Mouse (Mus musculus): ENCODE data around the gene Nt5m.
A peak's percentile ranks its signal among the peaks of the same experiment; 100 is the strongest.
"Not testable (repeated sequence)": the region's sequence is repeated elsewhere in the genome, so short reads cannot be mapped to it uniquely, and the experiment has no call there.

The Nt5m gene

GRCm38 (mm10) chr11:59839008-59839458 is at the start of gene Nt5m:
TSS of gene Nt5m (plus strand) at chr11:59839447.
- DNase-seq (ENCODE audit: low read depth, low spot score): peak; percentile 98

GRCm38 (mm10) chr11:59793390-59793789 is 45.9 kb upstream of the Nt5m start:
- DNase-seq (ENCODE audit: low read depth, low spot score): no peak

- no peak for DNase-seq (ENCODE audit: low read depth, low spot score)
Observed at GRCm38 (mm10) chr11:59800412-59800811, 38.8 kb upstream of the Nt5m start.

GRCm38 (mm10) chr11:59801881-59802280 is 37.4 kb upstream of the Nt5m start:
- DNase-seq (ENCODE audit: low read depth, low spot score): peak; percentile 52

GRCm38 (mm10) chr11:59803516-59803915 is 35.7 kb upstream of the Nt5m start:
- no peak for DNase-seq (ENCODE audit: low read depth, low spot score)

- peak; percentile 77 for DNase-seq (ENCODE audit: low read depth, low spot score)
Observed at GRCm38 (mm10) chr11:59804409-59805110, 34.7 kb upstream of the Nt5m start.

GRCm38 (mm10) chr11:59805256-59805655 is 34.0 kb upstream of the Nt5m start:
- DNase-seq (ENCODE audit: low read depth, low spot score): no peak

- DNase-seq (ENCODE audit: low read depth, low spot score): no peak
Observed at GRCm38 (mm10) chr11:59805656-59806055, 33.6 kb upstream of the Nt5m start.

- DNase-seq (ENCODE audit: low read depth, low spot score): peak; percentile 60
Observed at GRCm38 (mm10) chr11:59808170-59808960, 30.9 kb upstream of the Nt5m start.

GRCm38 (mm10) chr11:59809071-59809669 is 30.1 kb upstream of the Nt5m start:
- DNase-seq (ENCODE audit: low read depth, low spot score): peak; percentile 55

GRCm38 (mm10) chr11:59809670-59810474 is 29.4 kb upstream of the Nt5m start, which contains the start of gene Flcn:
TSS of gene Flcn (minus strand) at chr11:59810016.
- DNase-seq (ENCODE audit: low read depth, low spot score): peak; percentile 97

- no peak for DNase-seq (ENCODE audit: low read depth, low spot score)
Observed at GRCm38 (mm10) chr11:59810480-59811158, 28.6 kb upstream of the Nt5m start.

GRCm38 (mm10) chr11:59811211-59811610 is 28.0 kb upstream of the Nt5m start:
- DNase-seq (ENCODE audit: low read depth, low spot score): no peak

GRCm38 (mm10) chr11:59813276-59813675 is 26.0 kb upstream of the Nt5m start:
- no peak for DNase-seq (ENCODE audit: low read depth, low spot score)

GRCm38 (mm10) chr11:59814311-59814710 is 24.9 kb upstream of the Nt5m start:
- DNase-seq (ENCODE audit: low read depth, low spot score): no peak

GRCm38 (mm10) chr11:59814936-59815335 is 24.3 kb upstream of the Nt5m start:
- DNase-seq (ENCODE audit: low read depth, low spot score): no peak

GRCm38 (mm10) chr11:59815482-59816065 is 23.7 kb upstream of the Nt5m start:
- no peak for DNase-seq (ENCODE audit: low read depth, low spot score)

GRCm38 (mm10) chr11:59817916-59818315 is 21.3 kb upstream of the Nt5m start:
- DNase-seq (ENCODE audit: low read depth, low spot score): no peak

- no peak for DNase-seq (ENCODE audit: low read depth, low spot score)
Observed at GRCm38 (mm10) chr11:59821625-59822024, 17.6 kb upstream of the Nt5m start.

GRCm38 (mm10) chr11:59837789-59838188 is 1.5 kb upstream of the Nt5m start:
- not testable (repeated sequence) for DNase-seq (ENCODE audit: low read depth, low spot score)

- no peak for DNase-seq (ENCODE audit: low read depth, low spot score)
Observed at GRCm38 (mm10) chr11:59838426-59838825, 821 bp upstream of the Nt5m start.
